Mouse (Mus musculus) adrenal gland, adult 2 months (tissue): ENCODE measurements at regions not wholly inside any gene's neighbourhood (a gene's known extent, or its start where the extent isn't known, plus 50 kb on each side); places are given as distances from the start of the nearest gene placed in this dataset.

Source experiments
- DNase-seq: peaks from one replicate; pipeline ENCODE4 v3.0.0; 2021

- no peak for DNase-seq
Measured at GRCm38 (mm10) chr14:76610429-76611378, 54.0 kb upstream of the Serp2 start.
